Mouse (Mus musculus): ENCODE measurements around the gene Krtap27-1. TPM values are rescaled to one million over a fixed set of nuclear protein-coding genes. Genes with fewer than 3 reads are reported as not detected.

Gene Krtap27-1
- not detected for total RNA-seq (2021)

- DNase-seq: no peak
Observed at GRCm38 (mm10) chr16:88671571-88671970, at the start of gene Krtap27-1. Gene Krtap27-1, minus strand, starts transcription at chr16:88671671.

GRCm38 (mm10) chr16:88720031-88720430 is 48.6 kb upstream of the Krtap27-1 start:
- no peak for DNase-seq

DNA sequence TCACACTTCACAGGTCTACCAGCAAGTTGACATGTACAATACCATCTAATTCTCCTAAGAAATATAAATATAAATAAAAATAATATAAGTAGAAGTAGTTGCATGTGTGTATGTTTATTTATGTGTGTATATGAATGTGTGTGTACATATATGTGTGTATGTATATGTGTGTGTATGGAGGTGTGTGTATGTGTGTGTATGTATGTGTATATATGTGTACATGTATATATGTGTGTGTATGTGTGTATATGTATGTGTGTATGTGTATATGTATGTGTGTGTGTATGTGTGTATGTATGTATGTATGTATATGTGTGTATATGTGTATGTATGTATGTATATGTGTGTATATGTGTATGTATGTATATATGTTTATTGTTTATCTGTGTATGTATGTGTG is 45.1 kb upstream of the Krtap27-1 start:
- DNase-seq: no peak

GRCm38 (mm10) chr16:88711245-88711644 is 39.8 kb upstream of the Krtap27-1 start:
- DNase-seq: no peak

- no peak for DNase-seq
Observed at GRCm38 (mm10) chr16:88710757-88711156, 39.3 kb upstream of the Krtap27-1 start.

DNA sequence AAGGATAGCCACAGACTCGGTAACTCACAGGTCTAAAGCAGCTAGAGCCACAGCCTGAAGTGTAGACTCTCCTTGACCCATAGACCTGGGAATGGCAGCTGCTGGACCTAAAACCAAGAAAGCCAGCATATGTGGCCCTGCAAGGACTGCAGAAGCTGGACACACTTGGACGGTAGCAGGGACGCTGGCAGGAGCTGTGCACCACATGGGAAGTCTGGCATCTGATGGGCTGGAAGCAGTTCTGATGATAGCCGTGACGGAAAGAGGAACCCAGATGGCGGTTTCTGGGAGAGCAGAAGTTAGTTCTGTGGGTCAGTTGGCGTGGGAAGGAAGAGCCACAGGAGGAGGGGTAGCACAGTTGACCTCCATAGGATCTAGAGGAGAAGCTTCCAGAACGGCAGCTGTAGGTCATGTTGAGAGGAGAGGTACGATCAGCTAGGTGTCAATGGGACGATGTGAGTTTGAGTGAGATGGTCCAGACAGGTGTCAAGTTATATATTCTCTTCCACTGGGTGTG is 36.1 kb upstream of the Krtap27-1 start, which contains the start of gene 2310061N02Rik:
Gene 2310061N02Rik (minus strand): TSS at position 467 of the 517 bp plus-strand sequence.
- no peak for DNase-seq

DNA sequence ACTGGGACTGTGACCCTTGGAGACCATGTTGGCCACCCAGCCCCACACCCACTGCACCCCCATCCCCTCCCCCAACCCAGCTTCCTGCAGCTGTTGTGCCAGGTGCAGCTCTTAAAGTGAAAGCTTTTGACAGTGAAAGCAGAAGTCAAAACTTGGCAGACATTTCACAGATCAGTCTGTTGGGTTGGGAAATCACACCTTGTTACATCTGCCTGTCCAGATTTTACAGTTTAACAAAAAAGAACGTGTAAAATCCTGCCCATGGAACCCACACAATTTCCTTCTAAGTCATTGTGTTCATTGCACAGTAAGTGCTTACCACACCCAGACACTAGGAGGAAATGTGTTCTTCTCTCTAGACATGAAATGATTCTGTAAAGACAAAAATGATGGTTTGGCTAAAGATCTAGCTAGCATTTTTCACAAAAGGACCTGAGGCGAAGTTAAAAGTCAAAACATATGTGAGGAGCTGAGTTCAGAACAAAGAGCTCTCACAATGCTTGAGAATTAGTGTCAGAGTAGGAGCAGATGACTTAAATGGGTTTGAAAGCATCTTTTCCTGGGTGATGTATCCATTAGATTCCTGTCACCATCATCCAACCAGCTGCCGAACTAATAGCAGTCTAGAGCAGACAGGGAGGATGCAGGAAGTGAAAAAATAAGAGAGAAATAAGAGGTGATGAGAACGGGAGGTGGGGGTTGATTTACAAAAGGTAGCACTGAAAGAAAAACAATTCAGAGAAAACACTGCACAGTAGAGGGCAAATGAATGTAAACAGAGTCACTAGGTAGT is 29.8 kb upstream of the Krtap27-1 start:
- no peak for DNase-seq

DNA sequence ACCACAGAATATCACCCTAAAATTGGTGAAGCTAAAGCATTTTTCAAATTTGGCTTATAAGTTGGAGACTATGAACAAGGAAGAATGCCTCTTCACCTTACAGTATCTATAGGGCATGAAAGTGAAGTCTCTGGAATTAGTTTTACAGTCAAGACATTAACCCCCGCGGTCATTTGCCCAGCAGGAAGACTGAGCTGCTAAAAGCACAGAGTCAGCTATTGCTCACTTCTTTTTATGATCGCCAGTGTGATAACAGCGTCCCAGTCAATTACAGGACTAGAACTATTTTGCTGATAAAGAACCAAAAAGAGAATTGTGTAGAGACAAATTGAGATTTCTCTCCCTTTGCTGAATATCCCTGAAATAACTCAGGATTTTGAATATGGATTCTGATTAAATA is 24.8 kb upstream of the Krtap27-1 start:
- DNase-seq: no peak

DNA sequence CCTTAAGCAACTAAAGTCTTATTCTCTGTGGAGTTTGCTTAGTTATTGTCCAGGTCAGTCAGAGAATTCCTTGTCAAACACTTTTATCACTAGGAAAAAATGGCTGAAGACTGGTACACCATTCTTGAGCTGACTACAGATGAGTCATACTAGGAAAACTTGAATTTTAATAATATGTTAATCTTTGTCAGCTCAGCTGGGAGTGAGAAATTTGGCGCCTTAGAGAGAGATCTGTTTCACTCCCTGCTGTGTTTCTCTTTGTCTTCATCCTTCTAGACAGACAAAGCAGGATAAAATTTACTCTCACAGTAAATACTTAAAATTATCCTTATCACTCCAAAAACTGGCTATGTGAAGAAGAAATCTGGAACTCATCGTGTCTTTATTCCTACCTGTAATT is 9.8 kb upstream of the Krtap27-1 start:
- DNase-seq: no peak

DNA sequence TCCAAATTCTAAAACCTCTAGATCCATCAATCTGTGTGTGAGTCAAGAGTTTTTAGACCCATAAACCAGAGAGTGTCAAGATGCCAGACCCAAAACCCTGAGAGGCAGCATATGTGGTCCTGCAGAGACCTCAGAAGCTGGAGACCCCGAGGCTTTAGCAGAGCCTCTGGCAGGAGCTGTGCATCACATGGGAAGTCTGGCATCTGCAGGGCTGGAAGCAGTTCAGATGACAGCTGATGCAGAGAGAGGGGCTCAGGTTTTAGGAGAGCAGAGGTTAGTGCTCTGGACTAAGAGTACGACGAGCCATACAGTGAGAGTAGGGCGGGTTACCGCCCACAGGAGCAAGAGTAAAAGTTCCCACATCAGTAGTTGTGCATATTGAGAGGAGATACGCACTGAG is 7.6 kb upstream of the Krtap27-1 start:
- DNase-seq: no peak

GRCm38 (mm10) chr16:88657426-88657825 is 14.0 kb downstream of the Krtap27-1 start:
- DNase-seq: no peak

GRCm38 (mm10) chr16:88651952-88652351 is 19.5 kb downstream of the Krtap27-1 start:
- no peak for DNase-seq

DNA sequence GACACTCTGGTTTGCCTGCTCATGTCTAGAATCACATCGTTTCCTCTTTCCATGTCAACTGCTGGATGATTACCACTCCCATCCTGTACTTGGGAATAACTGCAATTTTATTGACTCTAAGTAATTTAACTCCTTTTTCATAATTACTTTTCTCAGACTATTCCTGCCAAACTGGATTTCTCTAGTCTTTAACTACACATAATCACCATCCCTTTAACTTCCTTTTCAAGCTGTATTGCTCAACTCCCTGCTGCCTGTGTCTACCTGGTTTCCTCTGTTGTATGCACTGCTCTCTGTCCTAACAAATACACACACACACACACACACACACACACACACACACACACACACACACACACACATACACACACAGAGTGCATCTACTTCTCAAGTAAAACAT is 20.4 kb downstream of the Krtap27-1 start:
- no peak for DNase-seq

GRCm38 (mm10) chr16:88647358-88647846 is 24.1 kb downstream of the Krtap27-1 start, which contains the start of gene Krtap26-1:
Gene Krtap26-1, minus strand, starts transcription at chr16:88647796.
- DNase-seq: no peak

GRCm38 (mm10) chr16:88646366-88647111 is 24.9 kb downstream of the Krtap27-1 start:
- no peak for DNase-seq

DNA sequence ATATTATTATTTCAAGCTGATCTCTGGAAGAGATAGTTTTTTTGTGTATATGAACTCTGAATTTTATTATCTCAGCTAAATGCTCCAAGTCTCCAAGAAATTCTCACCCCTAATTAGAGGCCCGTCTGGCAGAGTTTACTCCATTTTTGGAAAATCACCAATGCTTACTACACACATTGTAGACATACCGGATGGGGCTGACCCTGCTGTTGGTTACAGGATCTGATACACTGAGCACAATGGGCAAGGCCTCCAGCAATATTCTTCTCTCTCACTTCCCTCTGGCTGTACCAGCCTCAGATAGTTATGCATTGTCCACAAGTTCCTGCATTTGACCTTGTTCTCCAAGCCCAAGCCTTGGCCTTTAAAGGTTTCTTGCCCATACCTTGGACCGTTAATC is 31.4 kb downstream of the Krtap27-1 start:
- DNase-seq: no peak

- DNase-seq: no peak
Observed at GRCm38 (mm10) chr16:88635142-88635541, 36.3 kb downstream of the Krtap27-1 start.

DNA sequence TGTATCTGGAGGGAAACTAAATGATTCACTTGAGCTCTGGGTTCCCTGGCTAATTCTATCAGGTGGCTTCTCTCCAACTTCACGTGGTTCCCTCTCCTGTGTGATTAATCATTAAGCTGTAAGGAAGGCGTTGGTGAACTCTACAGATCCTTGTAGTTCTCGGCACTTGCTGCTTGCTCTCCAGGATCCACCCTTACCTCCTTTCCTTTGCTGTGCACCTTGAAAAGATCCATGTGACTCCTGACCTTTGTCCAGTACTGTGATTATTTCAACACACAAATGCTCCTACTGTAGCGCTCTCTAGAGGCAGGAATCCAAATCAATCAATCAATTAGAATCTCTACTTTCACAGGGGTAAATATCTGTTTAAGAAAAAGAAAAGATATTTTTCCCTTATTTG is 40.0 kb downstream of the Krtap27-1 start:
- no peak for DNase-seq

DNA sequence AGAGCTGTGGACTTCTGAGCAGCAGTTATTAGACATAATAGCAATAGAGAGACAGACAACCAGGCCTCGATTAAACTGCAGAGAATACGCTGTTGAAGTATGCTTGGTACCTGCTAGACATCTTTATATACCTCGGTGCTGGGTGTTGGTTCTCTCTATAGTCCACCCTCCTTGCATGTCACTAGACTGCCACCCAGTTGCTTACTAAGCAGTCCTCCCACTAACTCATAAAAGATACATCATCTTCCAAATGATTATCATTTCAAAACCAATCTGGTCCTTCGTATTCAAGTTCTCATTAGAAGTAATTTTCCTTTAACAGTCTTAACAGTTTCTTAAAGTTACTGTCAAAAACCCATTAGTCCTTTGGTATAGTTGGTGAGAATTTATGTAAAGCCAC is 43.9 kb downstream of the Krtap27-1 start, which contains the start of gene 2310079G19Rik:
Gene 2310079G19Rik (minus strand): TSS at position 101 of the 400 bp plus-strand sequence.
- no peak for DNase-seq

Data from layer of hippocampus, postnatal 36 days (tissue).